Mouse (Mus musculus): ENCODE measurements around the gene Ikzf5. TPM values are rescaled to one million over a fixed set of nuclear protein-coding genes. Genes with fewer than 3 reads are reported as not detected.
"Not testable (repeated sequence)": the region's sequence is repeated elsewhere in the genome, so short reads cannot be mapped to it uniquely, and the experiment has no call there.

Gene Ikzf5
- total RNA-seq (2015) (27.7 and 30.6 TPM in 2 replicates), total RNA-seq (2017) (25.3 and 31.2 TPM in 2 replicates)

DNA sequence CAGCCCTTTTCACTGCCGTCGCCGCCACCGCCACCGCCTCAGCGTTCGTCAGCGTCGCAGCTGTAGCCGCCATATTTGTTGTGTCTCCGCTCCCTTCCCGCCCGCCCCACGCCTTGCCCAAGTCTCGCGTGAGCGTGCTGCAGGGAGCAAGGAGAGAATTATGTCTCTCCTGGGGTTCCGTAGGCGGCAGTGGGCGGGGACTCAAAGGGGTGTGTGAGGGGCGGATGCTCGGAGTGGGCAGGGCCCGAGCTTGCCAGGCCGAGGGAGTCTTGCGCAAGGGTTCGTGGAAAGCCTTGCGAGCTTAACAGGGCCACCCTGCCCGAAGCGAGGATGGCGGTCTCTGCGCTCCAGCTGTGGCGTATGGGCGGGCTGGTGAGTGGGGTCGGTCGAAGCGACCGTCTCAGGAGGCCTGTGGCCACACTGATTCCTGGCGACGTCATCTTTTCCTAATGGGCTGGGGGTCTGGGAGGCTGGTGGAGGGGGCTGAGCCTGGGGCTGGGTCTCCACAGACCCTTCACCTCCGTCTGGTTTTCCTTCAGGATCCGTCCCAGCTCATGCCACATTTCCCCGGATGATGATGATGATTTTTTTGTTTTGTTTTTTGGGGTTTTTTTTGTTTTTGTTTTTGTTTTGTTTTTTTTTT, at the start of gene Ikzf5, which contains the start of gene Acadsb:
Ikzf5 (minus strand) TSS at position 106 of the 643 bp plus-strand sequence.
Acadsb (plus strand) TSS at position 186 of the 643 bp plus-strand sequence.
- peak; percentile 98 for ATAC-seq (replicated peaks; ENCODE audit: poor library complexity)

DNA sequence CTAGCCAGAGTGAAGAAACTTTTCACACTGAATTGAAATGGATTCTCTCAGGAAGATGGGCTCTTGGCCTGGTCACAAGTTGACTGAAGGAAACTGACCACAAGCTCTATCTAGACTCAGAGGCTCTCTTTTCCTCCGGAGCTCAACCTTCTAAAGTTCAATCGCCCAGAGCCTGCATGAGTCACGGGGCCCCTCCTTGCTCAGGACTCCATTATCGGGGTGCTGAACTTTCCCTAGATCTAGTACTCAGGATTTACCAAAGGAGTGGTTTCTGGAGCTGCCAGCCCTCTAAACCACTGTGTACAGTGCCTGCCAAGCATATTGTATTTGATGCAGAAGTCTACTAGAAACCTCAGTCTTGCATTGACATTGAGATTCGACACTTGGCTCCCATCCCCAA, 46.4 kb upstream of the Ikzf5 start:
- no peak for ATAC-seq (replicated peaks; ENCODE audit: poor library complexity)

DNA sequence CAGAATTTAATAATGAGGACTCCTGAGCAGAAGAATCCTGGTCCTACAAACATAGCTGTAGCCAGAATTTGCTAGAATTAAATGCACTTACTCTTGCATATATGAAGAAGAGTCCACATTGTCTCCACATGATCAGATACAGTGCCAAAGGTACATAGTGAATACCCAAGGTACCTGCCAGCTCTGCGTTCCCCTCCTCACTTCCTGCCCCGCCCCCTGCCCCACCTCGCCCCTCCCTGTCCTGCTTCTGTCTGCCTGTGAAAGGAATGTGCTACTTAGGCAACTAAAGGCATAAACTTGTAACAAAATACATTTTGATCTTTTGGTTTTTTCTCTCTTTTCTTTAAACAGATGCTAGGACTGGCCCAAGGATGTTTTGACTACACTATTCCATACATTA, 26.7 kb upstream of the Ikzf5 start:
- ATAC-seq (replicated peaks; ENCODE audit: poor library complexity), result no peak

DNA sequence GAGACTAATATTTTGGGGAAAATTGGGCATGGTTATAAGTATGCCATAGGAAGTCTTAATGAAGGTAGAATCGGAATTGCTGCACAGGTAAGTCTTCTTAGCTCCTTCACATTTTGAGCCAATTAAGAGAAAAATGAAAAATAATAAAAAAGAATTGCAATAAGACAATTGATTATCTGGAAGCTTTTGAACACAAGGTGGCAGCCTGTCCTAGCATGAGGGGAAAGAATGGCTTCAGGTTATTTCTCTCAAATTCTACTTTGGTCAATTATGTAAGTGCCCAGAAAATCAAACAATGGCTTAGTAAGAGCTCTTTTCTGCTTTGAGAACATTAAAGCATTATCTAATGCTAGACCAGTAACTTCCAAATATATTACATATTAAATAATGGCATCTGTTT, 24.0 kb upstream of the Ikzf5 start:
- no peak for ATAC-seq (replicated peaks; ENCODE audit: poor library complexity)

DNA sequence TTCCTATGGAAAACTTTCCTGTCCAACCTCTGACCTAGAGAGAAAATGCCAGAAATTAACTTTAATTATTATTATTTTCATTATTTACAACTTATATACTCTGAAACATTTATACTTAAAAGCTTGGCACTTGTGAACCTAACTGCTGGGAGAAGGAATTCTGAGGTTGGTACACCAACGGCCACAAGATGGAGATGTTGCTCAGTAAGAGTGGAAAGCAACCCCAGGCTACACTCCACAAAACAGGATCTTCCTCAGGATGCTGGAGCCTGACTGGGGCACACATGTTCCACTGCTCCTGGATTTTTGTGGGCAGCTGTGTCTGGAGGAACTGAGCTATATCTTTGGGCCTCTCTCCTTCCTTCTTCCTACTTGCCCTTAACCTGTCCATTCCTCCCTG, 21.9 kb upstream of the Ikzf5 start:
- peak; percentile 84 for ATAC-seq (replicated peaks; ENCODE audit: poor library complexity)

DNA sequence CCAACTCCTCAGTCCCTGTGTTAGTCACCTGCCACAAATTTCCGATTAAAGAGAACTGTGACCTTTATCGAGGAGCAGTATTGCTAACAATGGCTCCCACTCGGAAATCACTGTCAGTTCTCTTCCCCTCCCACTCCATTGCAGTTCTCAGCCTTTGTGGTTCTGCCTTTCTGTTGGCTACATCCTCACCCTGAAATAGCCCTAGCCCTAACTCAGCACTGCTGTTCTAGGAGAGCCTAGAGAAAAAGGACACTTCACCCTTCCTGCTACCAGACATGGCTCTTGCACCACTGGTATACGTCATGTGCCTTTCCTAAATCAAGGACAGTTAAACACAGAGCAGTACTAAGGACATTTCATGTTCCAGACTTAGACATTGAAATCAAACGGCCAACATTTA, 17.0 kb upstream of the Ikzf5 start:
- no peak for ATAC-seq (replicated peaks; ENCODE audit: poor library complexity)

DNA sequence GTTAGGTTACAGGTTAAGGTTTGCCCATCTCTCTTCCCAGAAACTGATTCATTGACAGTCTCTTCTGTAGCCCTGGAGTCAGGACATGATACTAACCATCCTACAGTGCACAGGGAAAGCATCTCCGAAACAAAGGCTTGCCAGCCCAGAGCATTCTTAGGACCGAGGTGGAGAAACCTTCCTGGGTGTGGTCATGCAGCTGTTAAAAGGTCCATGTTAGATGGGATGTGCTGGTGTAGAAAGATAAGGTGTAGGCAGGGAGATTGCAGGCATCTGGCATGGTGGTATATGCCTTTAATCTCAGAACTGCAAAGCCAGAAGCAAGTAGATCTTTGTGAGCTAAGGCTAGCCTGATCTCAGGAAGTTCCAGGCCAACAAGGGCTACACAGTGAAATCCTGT, 14.6 kb upstream of the Ikzf5 start:
- peak; percentile 99 for ATAC-seq (replicated peaks; ENCODE audit: poor library complexity)

DNA sequence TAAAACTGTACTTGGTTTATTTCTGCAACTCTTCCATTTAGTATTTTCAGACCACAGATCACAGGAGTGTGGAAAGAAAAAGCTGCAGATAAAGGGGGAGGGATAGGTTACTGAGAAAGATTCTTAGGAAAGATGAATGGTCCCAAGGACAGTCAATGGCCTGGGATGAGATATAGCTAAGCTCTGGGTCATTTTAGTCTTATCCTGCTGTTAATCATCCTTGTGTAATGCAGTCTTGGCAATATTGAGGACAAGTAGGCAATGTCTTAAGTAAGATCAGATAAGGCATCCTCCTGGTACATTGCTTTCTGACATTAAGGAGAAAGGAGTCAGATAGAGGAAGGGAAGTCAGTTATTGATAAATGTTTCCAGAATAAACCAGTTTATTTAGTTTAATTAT, 7.3 kb upstream of the Ikzf5 start:
- no peak for ATAC-seq (replicated peaks; ENCODE audit: poor library complexity)

DNA sequence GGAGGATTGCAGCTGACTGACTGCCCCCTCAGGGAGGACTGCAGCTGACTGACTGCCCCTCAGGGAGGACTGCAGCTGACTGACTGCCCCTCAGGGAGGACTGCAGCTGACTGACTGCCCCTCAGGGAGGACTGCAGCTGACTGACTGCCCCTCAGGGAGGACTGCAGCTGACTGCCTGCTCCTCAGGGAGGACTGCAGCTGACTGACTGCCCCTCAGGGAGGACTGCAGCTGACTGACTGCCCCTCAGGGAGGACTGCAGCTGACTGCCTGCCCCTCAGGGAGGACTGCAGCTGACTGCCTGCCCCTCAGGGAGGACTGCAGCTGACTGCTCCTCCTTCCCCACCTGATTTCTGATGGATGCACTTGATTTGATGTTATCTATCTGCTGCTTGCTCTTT, 6.4 kb upstream of the Ikzf5 start:
- ATAC-seq (replicated peaks; ENCODE audit: poor library complexity), result not testable (repeated sequence)

DNA sequence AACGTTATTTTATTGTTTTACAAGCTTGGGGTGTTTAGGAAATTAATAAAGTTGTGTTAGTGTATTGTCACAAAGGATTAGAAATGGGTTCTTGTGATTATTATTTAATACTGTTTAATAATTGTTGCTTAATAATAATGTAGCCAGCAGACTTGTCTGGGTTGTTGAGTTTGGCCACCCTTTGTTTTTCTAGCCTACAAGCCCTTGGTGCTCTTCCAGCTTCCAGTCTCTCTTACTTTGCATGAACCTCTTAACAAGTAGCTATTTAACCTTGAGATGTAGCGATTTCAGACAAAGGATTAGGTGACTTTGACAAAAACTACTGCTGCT, 1.6 kb upstream of the Ikzf5 start:
- ATAC-seq (replicated peaks; ENCODE audit: poor library complexity), result no peak

DNA sequence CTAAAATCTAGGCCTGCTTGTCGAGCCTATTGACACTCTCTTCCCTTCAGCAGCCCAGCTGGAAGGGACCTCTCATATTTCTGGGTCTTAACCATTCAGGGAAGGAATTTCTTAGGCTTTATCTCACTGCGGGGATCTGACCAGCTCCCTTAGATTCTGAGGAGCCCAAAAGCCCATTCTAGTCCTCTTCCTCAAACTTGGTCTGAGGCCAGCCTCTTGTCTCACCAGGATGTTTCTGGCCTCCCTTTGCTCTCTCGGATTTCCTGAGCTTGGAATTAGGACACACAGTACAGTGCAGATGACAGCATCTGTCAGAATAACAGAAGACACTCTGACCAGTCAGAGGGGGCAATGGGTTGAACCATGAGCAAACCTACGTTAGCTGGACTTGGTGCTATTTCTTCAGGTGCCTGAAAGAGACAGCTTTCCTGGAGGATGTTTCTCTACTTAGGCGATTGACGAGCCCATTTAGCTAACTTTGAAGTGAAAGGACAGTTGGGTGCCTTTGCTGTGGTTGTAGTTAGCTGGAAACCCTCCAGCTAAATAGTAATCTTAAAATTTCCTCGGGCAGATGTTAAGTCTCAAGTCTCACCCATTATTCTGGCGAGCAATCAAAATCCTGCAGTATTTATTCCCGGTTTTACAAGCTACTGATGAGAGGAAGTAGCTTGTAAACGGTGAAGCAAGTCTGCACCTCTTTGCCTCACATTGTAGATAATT, 1.1 kb upstream of the Ikzf5 start:
- ATAC-seq (replicated peaks; ENCODE audit: poor library complexity), result no peak

DNA sequence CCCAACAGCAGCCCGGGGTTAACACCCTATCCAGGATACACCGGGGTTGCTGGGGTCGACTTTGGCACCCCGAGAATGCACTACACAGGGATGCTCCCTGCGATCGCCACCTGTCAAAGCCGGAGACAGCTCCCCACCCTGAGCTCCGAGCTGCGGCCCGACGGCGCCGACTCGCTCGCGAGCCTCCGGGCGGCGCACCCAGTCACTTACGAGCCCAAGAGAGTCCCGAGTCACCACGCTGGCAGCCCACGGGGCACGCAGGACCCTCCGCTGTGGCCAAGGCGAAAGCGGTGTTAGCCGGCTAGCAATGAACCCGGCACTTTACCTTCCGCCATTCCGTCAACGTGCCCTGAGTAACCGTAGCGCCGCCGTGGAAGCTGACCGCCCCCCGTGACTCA, 334 bp downstream of the Ikzf5 start:
- peak; percentile 36 for ATAC-seq (replicated peaks; ENCODE audit: poor library complexity)

DNA sequence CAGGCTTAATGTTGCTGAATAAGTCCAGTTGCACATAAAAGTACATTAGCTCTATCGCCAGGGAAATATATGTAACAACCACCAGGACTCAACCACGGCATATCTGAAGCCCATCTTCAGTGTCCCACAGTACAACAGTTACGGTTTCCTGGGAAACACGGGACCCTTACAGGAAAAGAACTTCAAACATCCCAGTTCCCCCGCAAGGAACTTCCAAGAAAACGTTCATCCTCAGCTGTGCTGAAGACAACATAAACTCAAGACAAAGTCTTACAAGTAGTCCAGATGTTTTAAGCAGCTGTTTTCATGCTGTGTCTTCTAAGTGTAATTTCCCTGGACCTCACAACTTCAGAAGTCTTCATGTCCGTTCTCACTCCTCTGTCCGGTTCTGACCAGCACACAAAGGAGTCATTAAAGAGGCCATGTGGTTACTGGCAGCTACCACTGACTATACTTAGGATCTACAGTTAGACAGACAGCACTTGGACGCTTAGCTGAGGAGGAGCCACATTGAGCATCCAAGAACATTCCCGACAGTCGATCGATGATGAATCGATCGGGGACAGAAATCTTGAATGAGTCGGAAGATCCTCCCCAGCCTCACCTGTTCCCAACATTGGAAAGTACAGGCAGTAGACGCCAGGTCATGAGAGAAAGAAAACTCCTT, 867 bp downstream of the Ikzf5 start:
- ATAC-seq (replicated peaks; ENCODE audit: poor library complexity), result no peak

DNA sequence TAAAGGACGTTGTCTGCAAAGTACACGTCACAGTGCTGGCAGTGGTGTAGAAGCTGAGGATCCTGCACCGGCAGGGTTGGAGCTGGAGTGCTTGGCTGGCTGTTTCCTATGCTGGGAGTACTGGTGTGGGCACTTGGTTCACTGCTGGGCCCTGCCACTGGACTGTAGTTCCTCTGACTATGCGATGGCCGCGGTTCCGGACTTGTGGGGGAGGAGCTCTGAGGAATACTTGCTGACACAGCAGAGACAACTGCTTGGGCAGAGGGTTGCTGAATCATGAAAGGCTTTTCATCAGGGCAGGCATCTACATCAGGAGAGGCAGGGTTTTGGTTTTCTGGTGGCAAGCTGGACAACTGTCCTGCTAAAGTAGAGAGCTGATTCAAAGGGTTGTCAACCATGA, 18.6 kb downstream of the Ikzf5 start:
- not testable (repeated sequence) for ATAC-seq (replicated peaks; ENCODE audit: poor library complexity)

DNA sequence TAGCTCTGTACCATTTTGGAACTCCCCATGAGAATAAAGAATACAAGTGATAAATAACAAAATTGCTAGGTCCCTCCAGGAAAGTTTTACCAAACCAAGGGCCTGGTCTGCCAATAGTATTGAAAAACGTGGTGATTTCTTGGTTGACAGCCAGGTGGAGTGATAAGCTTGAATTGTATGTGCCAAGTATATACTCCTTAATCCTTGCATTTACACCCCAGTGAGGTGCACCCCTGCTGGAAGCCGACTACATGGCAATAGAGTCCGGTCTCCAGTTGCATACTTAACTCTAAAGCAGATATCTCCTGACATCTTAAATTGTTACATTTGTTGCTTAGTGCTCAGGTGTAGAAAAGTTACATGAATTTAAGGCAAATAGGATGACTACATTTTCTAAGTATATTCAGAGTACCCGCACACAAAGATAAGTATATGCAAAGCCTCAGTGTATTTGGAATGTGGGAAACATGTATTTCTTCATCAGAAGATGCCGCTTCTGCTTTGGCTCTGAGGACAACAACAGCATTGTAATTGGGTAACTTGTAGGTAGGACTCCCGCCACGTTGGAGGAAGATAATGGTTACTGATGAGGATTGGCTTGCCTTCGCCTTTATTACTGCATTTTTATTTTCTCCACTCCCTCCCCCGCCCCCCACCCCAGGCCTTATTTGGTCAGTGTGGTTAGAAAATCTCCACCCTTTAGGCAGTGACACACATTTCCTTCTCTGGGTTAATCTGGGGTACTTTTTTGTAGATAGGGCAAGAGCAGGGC, 38.3 kb downstream of the Ikzf5 start:
- ATAC-seq (replicated peaks; ENCODE audit: poor library complexity), result peak; percentile 55

DNA sequence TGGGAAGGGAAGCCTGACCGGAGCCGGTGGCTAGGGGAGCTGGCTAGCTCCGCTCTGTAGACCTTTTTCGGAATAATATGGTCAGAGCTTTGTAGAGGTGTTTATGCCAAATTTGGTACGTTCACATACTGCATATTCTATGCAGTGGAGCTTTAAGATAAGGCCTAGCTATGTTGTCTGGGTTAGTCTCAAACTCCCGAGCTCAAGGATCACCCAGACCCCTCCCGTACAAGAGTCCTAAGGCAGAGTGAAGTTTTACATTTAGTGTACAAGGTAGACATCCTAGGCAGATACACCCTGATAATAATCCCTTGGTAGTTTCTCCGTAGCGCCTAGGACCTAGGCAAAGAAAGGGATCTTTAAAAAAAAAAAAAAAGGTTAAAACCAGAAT, 38.9 kb downstream of the Ikzf5 start:
- ATAC-seq (replicated peaks; ENCODE audit: poor library complexity), result peak; percentile 23; the same call in 1 of the 2 replicates

DNA sequence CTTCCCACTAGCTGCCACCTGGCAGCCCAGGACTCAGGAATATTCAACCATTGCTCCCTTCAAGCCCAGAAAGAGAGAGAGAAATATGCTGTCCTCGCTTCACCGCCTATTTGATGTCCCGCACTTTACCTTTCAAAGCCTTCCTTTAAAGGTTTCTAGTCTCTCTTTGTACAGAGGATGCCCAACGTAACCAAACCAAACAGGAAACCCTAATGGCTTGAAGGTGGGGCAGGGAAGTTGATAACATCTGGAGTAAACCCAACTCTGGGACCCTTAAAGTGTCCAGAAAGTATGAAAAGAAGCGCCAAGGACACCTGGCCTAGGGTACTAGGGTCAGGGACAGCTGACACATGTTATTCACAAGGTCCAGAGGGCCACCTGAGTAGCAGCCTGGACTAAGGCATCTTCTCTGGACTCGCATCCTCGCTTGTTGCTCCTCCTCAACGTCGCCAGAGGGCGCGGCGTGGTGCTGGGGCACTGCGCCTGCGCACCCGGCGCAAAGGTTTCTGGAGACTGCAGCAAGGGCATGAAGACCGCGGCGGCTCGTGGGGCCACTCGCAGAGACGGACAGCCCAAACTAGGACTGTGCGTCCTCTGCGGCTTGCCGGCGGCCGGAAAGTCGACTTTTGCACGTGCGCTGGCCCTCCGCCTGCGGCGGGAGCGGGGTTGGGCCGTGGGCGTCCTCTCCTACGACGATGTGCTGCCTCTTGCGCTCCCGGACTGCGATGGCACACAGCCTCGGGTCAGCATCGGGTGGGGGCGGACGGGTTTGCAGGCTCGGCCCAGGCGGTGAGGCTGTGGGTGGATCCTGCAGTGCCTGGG, 39.5 kb downstream of the Ikzf5 start, which contains the start of gene Pstk:
Pstk (plus strand) TSS at position 494 of the 822 bp plus-strand sequence.
- ATAC-seq (replicated peaks; ENCODE audit: poor library complexity), result peak; percentile 91

DNA sequence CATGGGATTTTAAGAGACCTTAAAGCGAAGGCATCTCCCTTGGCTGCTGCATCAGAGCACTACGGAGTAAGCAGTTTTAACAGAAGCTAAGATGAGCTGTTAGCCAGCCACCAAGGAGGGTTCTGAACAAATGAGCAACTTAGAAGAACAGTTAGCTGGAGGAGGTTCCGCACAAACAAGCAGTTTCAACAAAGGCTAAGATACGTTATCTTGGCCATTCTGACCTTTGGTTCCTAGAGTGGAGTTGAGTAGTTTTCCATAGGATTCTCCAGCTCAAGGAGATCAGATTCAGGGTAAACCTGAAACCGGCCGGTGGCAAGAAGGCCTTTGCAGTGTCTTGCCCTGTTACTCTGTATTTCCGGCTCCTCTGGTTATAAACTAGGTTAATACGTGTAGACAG, 46.2 kb downstream of the Ikzf5 start:
- no peak for ATAC-seq (replicated peaks; ENCODE audit: poor library complexity)

DNA sequence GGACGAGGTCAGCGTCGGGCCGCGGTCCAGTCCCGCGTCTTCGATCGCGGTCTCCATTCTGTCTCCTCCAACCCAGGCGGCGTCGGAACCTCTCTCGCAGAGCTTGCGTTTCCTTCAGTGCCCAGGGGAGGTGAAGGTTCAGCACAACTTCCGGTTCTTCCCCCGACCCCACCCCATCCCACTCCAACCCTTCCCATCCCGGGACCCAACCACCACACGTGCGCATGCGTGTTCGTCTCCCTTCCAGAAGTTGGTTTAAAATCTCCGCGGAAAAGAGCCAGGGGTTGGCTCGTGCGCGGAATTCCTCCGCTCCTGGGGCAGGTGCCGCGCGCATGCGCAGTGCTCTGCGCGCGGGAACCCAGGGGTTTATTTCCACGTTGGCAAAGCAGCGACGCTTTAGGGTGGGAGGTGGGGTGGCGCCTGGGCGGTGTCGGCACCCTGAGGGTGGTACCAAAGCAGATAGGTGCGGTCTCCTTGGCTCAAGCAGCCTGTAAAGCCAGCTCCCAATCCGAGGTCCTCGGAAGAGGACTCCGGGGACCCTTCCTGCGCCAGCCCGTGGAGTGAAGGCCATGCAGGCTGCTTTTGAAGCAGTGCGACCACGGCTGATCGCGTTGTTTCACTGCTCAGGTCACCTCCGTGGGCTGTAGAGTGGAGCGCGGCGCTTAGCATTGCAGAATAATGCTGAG, 47.6 kb downstream of the Ikzf5 start, which contains the start of gene 2310057M21Rik:
2310057M21Rik (minus strand) TSS at position 145 of the 686 bp plus-strand sequence.
- ATAC-seq (replicated peaks; ENCODE audit: poor library complexity), result peak; percentile 91

DNA sequence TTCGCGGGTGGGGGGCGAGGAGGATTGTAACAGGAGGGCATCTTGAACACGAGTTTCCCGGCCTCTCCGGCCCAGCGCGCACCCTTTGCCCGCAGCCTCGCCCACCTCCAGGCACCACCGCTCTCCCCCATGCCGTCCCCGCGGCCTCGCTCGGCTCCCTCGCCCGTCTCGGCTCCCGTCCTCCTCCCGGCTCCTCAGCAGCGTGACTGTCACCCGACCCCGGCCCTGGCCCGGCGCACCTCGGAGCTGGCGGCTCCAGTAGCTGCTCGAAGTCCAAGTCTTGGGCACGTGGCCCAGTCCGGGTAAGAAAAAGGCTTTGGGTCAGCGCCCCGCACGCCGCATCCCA, 48.1 kb downstream of the Ikzf5 start:
- ATAC-seq (replicated peaks; ENCODE audit: poor library complexity), result peak; percentile 53

Data from megakaryocyte progenitor cell, adult 5-6 weeks (primary cell).